Mouse (Mus musculus): ENCODE data around the gene Gm17019. TPM values are rescaled to one million over a fixed set of nuclear protein-coding genes. Genes with fewer than 3 reads are reported as not detected.
"Not testable (repeated sequence)": the region's sequence is repeated elsewhere in the genome, so short reads cannot be mapped to it uniquely, and the experiment has no call there.

Gene Gm17019
- total RNA-seq, 2 experiments from 2014 or later: not detected

GRCm38 (mm10) chr5:14998077-14998476 lies 34.7 kb downstream of the Gm17019 start:
- DNase-seq (ENCODE audit: extremely low spot score in 1 of 2, low spot score in 1 of 2): not testable (repeated sequence)

GRCm38 (mm10) chr5:14997556-14997955 lies 35.2 kb downstream of the Gm17019 start:
- DNase-seq (ENCODE audit: extremely low spot score in 1 of 2, low spot score in 1 of 2): not testable (repeated sequence)

- not testable (repeated sequence) for DNase-seq (ENCODE audit: extremely low spot score in 1 of 2, low spot score in 1 of 2)
These were observed 36.0 kb downstream of the Gm17019 start for GRCm38 (mm10) chr5:14996670-14997249.

- not testable (repeated sequence) for DNase-seq (ENCODE audit: extremely low spot score in 1 of 2, low spot score in 1 of 2)
These were observed 38.7 kb downstream of the Gm17019 start for GRCm38 (mm10) chr5:14994124-14994523.

GRCm38 (mm10) chr5:14990375-14991158 lies 42.2 kb downstream of the Gm17019 start:
- DNase-seq (ENCODE audit: extremely low spot score in 1 of 2, low spot score in 1 of 2): not testable (repeated sequence)

GRCm38 (mm10) chr5:14986649-14987387 lies 46.0 kb downstream of the Gm17019 start:
- not testable (repeated sequence) for DNase-seq (ENCODE audit: extremely low spot score in 1 of 2, low spot score in 1 of 2)

Other genes starting within 250 kb of the Gm17019 start
- not detected for gene Gm9758, start 118.1 kb downstream of the Gm17019 start, total RNA-seq (2021)
- gene Speer4e, start 94.6 kb downstream of the Gm17019 start, total RNA-seq (2021): not detected
- gene Gm10354, start 54.1 kb downstream of the Gm17019 start, total RNA-seq (2021): not detected

Measured in layer of hippocampus, postnatal 25 days (tissue).